Mouse (Mus musculus): ENCODE measurements at regions not wholly inside any gene's neighbourhood (a gene's known extent, or its start where the extent isn't known, plus 50 kb on each side); places are given as distances from the start of the nearest gene placed in this dataset.

GRCm38 (mm10) chr15:29026219-29026618, 822.7 kb downstream of the Dnah5 start:
- 0 out of 2 replicates have a peak, but pooled peaks have one; percentile 43 for ATAC-seq (replicated peaks; ENCODE audit: insufficient number of reproducible peaks, low FRiP score, low TSS enrichment, poor library complexity, severe bottlenecking)

GRCm38 (mm10) chr15:29038903-29039302, 835.4 kb downstream of the Dnah5 start:
- ATAC-seq (replicated peaks; ENCODE audit: insufficient number of reproducible peaks, low FRiP score, low TSS enrichment, poor library complexity, severe bottlenecking) = no peak

DNA sequence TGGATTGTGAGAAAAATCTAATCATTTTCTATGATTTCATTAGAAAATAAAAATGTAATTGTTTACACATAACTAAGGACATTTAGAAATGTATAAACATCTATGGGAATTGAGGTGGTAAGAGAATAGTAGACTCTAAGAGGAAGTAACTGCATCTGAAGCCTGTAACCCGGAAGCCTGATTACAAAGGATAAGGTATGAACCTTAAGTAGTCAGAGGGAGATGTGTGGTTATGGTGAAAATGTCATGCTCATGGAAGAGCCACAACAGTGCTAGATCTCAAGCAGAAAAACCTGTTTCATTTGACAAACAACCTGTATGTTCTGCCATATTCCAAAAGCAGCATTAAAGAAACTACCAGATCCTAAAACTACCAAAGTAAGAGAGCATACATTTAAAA, 847.6 kb downstream of the Dnah5 start:
- no peak for ATAC-seq (replicated peaks; ENCODE audit: insufficient number of reproducible peaks, low FRiP score, low TSS enrichment, poor library complexity, severe bottlenecking)

- ATAC-seq (replicated peaks; ENCODE audit: insufficient number of reproducible peaks, low FRiP score, low TSS enrichment, poor library complexity, severe bottlenecking) = no peak
Measured at GRCm38 (mm10) chr15:29051787-29052186, 848.2 kb downstream of the Dnah5 start.

GRCm38 (mm10) chr15:29061016-29061415, 857.5 kb downstream of the Dnah5 start:
- no peak for ATAC-seq (replicated peaks; ENCODE audit: insufficient number of reproducible peaks, low FRiP score, low TSS enrichment, poor library complexity, severe bottlenecking)

GRCm38 (mm10) chr15:29069066-29069465, 865.5 kb downstream of the Dnah5 start:
- no peak for ATAC-seq (replicated peaks; ENCODE audit: insufficient number of reproducible peaks, low FRiP score, low TSS enrichment, poor library complexity, severe bottlenecking)

- no peak for ATAC-seq (replicated peaks; ENCODE audit: insufficient number of reproducible peaks, low FRiP score, low TSS enrichment, poor library complexity, severe bottlenecking)
Measured at GRCm38 (mm10) chr15:29077748-29078147, 874.2 kb downstream of the Dnah5 start.

GRCm38 (mm10) chr15:29104541-29104940, 901.0 kb downstream of the Dnah5 start:
- no peak for ATAC-seq (replicated peaks; ENCODE audit: insufficient number of reproducible peaks, low FRiP score, low TSS enrichment, poor library complexity, severe bottlenecking)

- ATAC-seq (replicated peaks; ENCODE audit: insufficient number of reproducible peaks, low FRiP score, low TSS enrichment, poor library complexity, severe bottlenecking) = no peak
Measured at GRCm38 (mm10) chr15:29146631-29147030, 943.1 kb downstream of the Dnah5 start.

Data from monocyte, adult 5-6 weeks (primary cell).